Mouse (Mus musculus): ENCODE results near the gene Layn.
A peak's percentile ranks its signal among the peaks of the same experiment; 100 is the strongest.

Layn gene

GRCm38 (mm10) chr9:51032291-51032690 lies 44.6 kb downstream of the Layn start:
- no peak for DNase-seq

GRCm38 (mm10) chr9:51031603-51032002 lies 45.3 kb downstream of the Layn start:
- no peak for DNase-seq

GRCm38 (mm10) chr9:51030147-51030546 lies 46.7 kb downstream of the Layn start:
- no peak for DNase-seq

- no peak for DNase-seq
Observed at GRCm38 (mm10) chr9:51026952-51027351, 49.9 kb downstream of the Layn start.

- DNase-seq, result no peak
Observed at GRCm38 (mm10) chr9:51021123-51021795, 55.6 kb downstream of the Layn start.

- no peak for DNase-seq
Observed at GRCm38 (mm10) chr9:51020351-51020750, 56.5 kb downstream of the Layn start.

- no peak for DNase-seq
Observed at GRCm38 (mm10) chr9:51019670-51020069, 57.2 kb downstream of the Layn start.

GRCm38 (mm10) chr9:51015732-51016131 lies 61.2 kb downstream of the Layn start:
- DNase-seq, result no peak

- DNase-seq, result no peak
Observed at GRCm38 (mm10) chr9:51013644-51014043, 63.2 kb downstream of the Layn start.

- DNase-seq, result peak; percentile 67
Observed at GRCm38 (mm10) chr9:51009656-51009950, 67.3 kb downstream of the Layn start.

- peak; percentile 87 for DNase-seq
Observed at GRCm38 (mm10) chr9:51008841-51009655, 67.8 kb downstream of the Layn start, which contains the start of gene Sik2. Gene Sik2 (minus strand): TSS chr9:51009073.

- peak; percentile 52 for DNase-seq
Observed at GRCm38 (mm10) chr9:51008068-51008840, 68.6 kb downstream of the Layn start.

GRCm38 (mm10) chr9:51007726-51008067 lies 69.2 kb downstream of the Layn start:
- DNase-seq, result no peak

- DNase-seq, result peak; percentile 60
Observed at GRCm38 (mm10) chr9:51006846-51007245, 70.0 kb downstream of the Layn start.

Data from cerebellum, adult 9-10 months (tissue).